Mouse (Mus musculus) bone marrow macrophage, adult 2 months (primary cell): Measurements from ENCODE around the gene Vav3.

ENCODE experiments used
- CTCF ChIP-seq: IDR thresholded peaks from 2 replicates; pipeline ENCODE4 v1.5.1; 2012; ENCODE audit warnings: low read depth, mild to moderate bottlenecking, low read length, moderate library complexity
- POLR2A ChIP-seq: IDR thresholded peaks from 2 replicates; pipeline ENCODE4 v1.6.1; 2012; ENCODE audit warnings: mild to moderate bottlenecking, low read depth, low read length, borderline replicate concordance

GRCm38 (mm10) chr3:109622361-109622760 lies 281.9 kb downstream of the Vav3 start:
- TF ChIP-seq CTCF (no peak), POLR2A (no peak)
